Mouse (Mus musculus) hindbrain, embryonic 11.5 days (tissue): ENCODE results near the gene Atf7ip. TPM values are rescaled to one million over a fixed set of nuclear protein-coding genes. Genes with fewer than 3 reads are reported as not detected.

Experiments used
- ATAC-seq: fragments of 200-750 bp; cut with Nextera tagmentation; 2 replicates; pipeline ENCODE4 v1.8.0; 2017; ENCODE audit warnings: mild to moderate bottlenecking, moderate TSS enrichment, moderate library complexity; ENCODE audit not compliant: low FRiP score
- DNase-seq: peaks from one replicate; pipeline ENCODE4 v3.0.0-alpha.2; 2015; ENCODE audit warnings: low spot score
- H3K27ac ChIP-seq: fragments of 300-500 bp; sonication (generic); 2 replicates; pipeline ENCODE4 v1.5.1; 2014; ENCODE audit warnings: mild to moderate bottlenecking, low read depth, low read length
- H3K27me3 ChIP-seq: fragments of 300-500 bp; sonication (generic); 2 replicates; pipeline ENCODE4 v1.6.1; 2014; ENCODE audit warnings: mild to moderate bottlenecking, low read length, moderate library complexity, mixed read lengths; ENCODE audit not compliant: control insufficient read depth, insufficient read depth
- H3K36me3 ChIP-seq: fragments of 300-500 bp; sonication (generic); 2 replicates; pipeline ENCODE4 v1.6.1; 2014; ENCODE audit warnings: mild to moderate bottlenecking, low read length, moderate library complexity, mixed read lengths; ENCODE audit not compliant: control insufficient read depth, insufficient read depth
- H3K4me1 ChIP-seq: fragments of 300-500 bp; sonication (generic); replicated peaks from 2 replicates; pipeline ENCODE4 v1.6.1; 2014; ENCODE audit warnings: low read length, mixed read lengths; ENCODE audit not compliant: control insufficient read depth, insufficient read depth
- H3K4me2 ChIP-seq: fragments of 300-500 bp; sonication (generic); replicated peaks from 2 replicates; pipeline ENCODE4 v1.6.1; 2014; ENCODE audit warnings: mild to moderate bottlenecking, low read depth, low read length
- H3K4me3 ChIP-seq: fragments of 300-500 bp; sonication (generic); 2 replicates; pipeline ENCODE4 v1.5.1; 2014; ENCODE audit warnings: low read depth, low read length
- H3K9ac ChIP-seq: fragments of 300-500 bp; sonication (generic); 2 replicates; pipeline ENCODE4 v1.6.1; 2014; ENCODE audit warnings: low read depth, low read length
- H3K9me3 ChIP-seq: fragments of 300-500 bp; sonication (generic); 2 replicates; pipeline ENCODE4 v1.6.1; 2016; ENCODE audit warnings: low read length; ENCODE audit not compliant: control insufficient read depth
- WGBS: fragments of 180-500 bp; shearing (Covaris S2); extraction: QIAGEN DNeasy Blood & Tissue Kit; methylation state at CpG from one replicate; pipeline ENCODE4 v1.1.7; 2014; 5-methylcytosine and 5-hydroxymethylcytosine counted together
- polyA plus RNA-seq: library from polyadenylated mRNA; unstranded; fragments of >200 nt; fragmentation: Nextera tagmentation; extraction: Ambion mirVana; gene quantifications from 2 replicates; pipeline ENCODE4 v1.2.1, GENCODE M21; 2014

Gene Atf7ip
- polyA plus RNA-seq, 1 experiment from 2014 or later: 73.7 TPM

GRCm38 (mm10) chr6:136646207-136646606 is 140.2 kb downstream of the Atf7ip start:
- no peak for ATAC-seq
- no peak for DNase-seq
- no peak overlapping the region for H3K27ac ChIP-seq
- no peaks in the 10 kb centered on the region for H3K27me3 ChIP-seq
- H3K36me3 ChIP-seq: no peaks in the 10 kb centered on the region
- H3K4me3 ChIP-seq: no peak overlapping the region
- no peak overlapping the region for H3K9ac ChIP-seq
- no peaks in the 10 kb centered on the region for H3K4me1 ChIP-seq
- H3K4me2 ChIP-seq: no peak overlapping the region
- no peaks in the 10 kb centered on the region for H3K9me3 ChIP-seq
- WGBS: 34% methylated on average over 6 of the region's 6 CpGs

- H3K27me3 ChIP-seq: no peaks in the 10 kb centered on the region
- no peak overlapping the region for H3K27ac ChIP-seq
- H3K9ac ChIP-seq: no peak overlapping the region
- H3K9me3 ChIP-seq: no peaks in the 10 kb centered on the region
- H3K4me2 ChIP-seq: no peak overlapping the region
- no peak for DNase-seq
- H3K4me3 ChIP-seq: no peak overlapping the region
- WGBS: 71% methylated on average over 10 of the region's 10 CpGs
- no peak for ATAC-seq
- no peaks in the 10 kb centered on the region for H3K36me3 ChIP-seq
- no peaks in the 10 kb centered on the region for H3K4me1 ChIP-seq
These were observed 141.5 kb downstream of the Atf7ip start for GRCm38 (mm10) chr6:136647455-136647861.

- DNase-seq (no peak), ATAC-seq (no peak)
- Histone ChIP-seq H3K9ac (no peak overlapping the region), H3K4me1 (no peaks in the 10 kb centered on the region), H3K27me3 (no peaks in the 10 kb centered on the region), H3K4me3 (no peak overlapping the region), H3K4me2 (no peak overlapping the region), H3K9me3 (no peaks in the 10 kb centered on the region), H3K27ac (no peak overlapping the region), H3K36me3 (no peaks in the 10 kb centered on the region)
- WGBS: 92% methylated on average over 8 of the region's 8 CpGs
These were observed 144.7 kb downstream of the Atf7ip start for GRCm38 (mm10) chr6:136650664-136651063.

- Histone ChIP-seq H3K4me3 (no peak overlapping the region), H3K27ac (no peak overlapping the region), H3K36me3 (no peaks in the 10 kb centered on the region), H3K27me3 (no peaks in the 10 kb centered on the region), H3K9me3 (no peaks in the 10 kb centered on the region), H3K4me2 (no peak overlapping the region), H3K4me1 (no peaks in the 10 kb centered on the region), H3K9ac (no peak overlapping the region)
- ATAC-seq (no peak), DNase-seq (no peak)
- WGBS: 73% methylated on average over 5 of the region's 5 CpGs
These were observed 147.4 kb downstream of the Atf7ip start for GRCm38 (mm10) chr6:136653331-136653730.

GRCm38 (mm10) chr6:136654470-136654869 is 148.5 kb downstream of the Atf7ip start:
- Histone ChIP-seq H3K4me1 (no peaks in the 10 kb centered on the region), H3K9me3 (no peaks in the 10 kb centered on the region), H3K36me3 (no peaks in the 10 kb centered on the region), H3K27ac (no peak overlapping the region), H3K4me3 (no peak overlapping the region), H3K9ac (no peak overlapping the region), H3K27me3 (no peaks in the 10 kb centered on the region), H3K4me2 (no peak overlapping the region)
- WGBS: 97% methylated on average over 18 of the region's 20 CpGs
- no peak for DNase-seq
- no peak for ATAC-seq

- Histone ChIP-seq H3K4me1 (no peaks in the 10 kb centered on the region), H3K27me3 (peaks cover under 1% of the 10 kb centered on the region), H3K4me3 (no peak overlapping the region), H3K9ac (no peak overlapping the region), H3K9me3 (no peaks in the 10 kb centered on the region), H3K36me3 (no peaks in the 10 kb centered on the region), H3K27ac (no peak overlapping the region), H3K4me2 (no peak overlapping the region)
- DNase-seq: no peak
- 73% methylated on average over 11 of the region's 11 CpGs for WGBS
- no peak for ATAC-seq
These were observed 149.8 kb downstream of the Atf7ip start for GRCm38 (mm10) chr6:136655786-136656185.

GRCm38 (mm10) chr6:136658303-136658702 is 152.3 kb downstream of the Atf7ip start:
- Histone ChIP-seq H3K27me3 (peaks cover 15% of the 10 kb centered on the region), H3K9me3 (no peaks in the 10 kb centered on the region), H3K4me1 (peaks cover 6% of the 10 kb centered on the region), H3K36me3 (no peaks in the 10 kb centered on the region), H3K27ac (no peak overlapping the region), H3K4me3 (no peak overlapping the region), H3K9ac (no peak overlapping the region), H3K4me2 (no peak overlapping the region)
- whole genome bisulfite sequencing: 92% methylated on average over 4 of the region's 4 CpGs
- ATAC-seq (no peak), DNase-seq (no peak)

GRCm38 (mm10) chr6:136659226-136659625 is 153.3 kb downstream of the Atf7ip start:
- Histone ChIP-seq H3K4me1 (peaks cover 6% of the 10 kb centered on the region), H3K4me3 (no peak overlapping the region)
- whole genome bisulfite sequencing: 89% methylated on average over 9 of the region's 9 CpGs

More at GRCm38 (mm10) chr6:136659226-136659625, 153.3 kb downstream of the Atf7ip start:
- Histone ChIP-seq H3K9ac (no peak overlapping the region), H3K27ac (no peak overlapping the region), H3K27me3 (peaks cover 15% of the 10 kb centered on the region), H3K36me3 (no peaks in the 10 kb centered on the region), H3K9me3 (no peaks in the 10 kb centered on the region), H3K4me2 (no peak overlapping the region)
- no peak for DNase-seq
- no peak for ATAC-seq
